Mouse (Mus musculus) neural tube, embryonic 13.5 days (tissue): ENCODE measurements around the gene Ccdc174. TPM values are rescaled to one million over a fixed set of nuclear protein-coding genes. Genes with fewer than 3 reads are reported as not detected.
"Not testable (repeated sequence)": the region's sequence is repeated elsewhere in the genome, so short reads cannot be mapped to it uniquely, and the experiment has no call there.

Source experiments
- ATAC-seq: fragments of 200-750 bp; cut with Nextera tagmentation; 2 replicates; pipeline ENCODE4 v1.8.0; 2017; ENCODE audit warnings: low read depth, mild to moderate bottlenecking, moderate TSS enrichment, moderate library complexity
- H3K27ac ChIP-seq: fragments of 300-500 bp; sonication (generic); replicated peaks from 2 replicates; pipeline ENCODE4 v1.5.1; 2015; ENCODE audit warnings: moderate library complexity, mild to moderate bottlenecking, inconsistent platforms
- H3K27me3 ChIP-seq: fragments of 300-500 bp; sonication (generic); 2 replicates; pipeline ENCODE4 v1.6.1; 2015; ENCODE audit warnings: mild to moderate bottlenecking, inconsistent platforms
- H3K36me3 ChIP-seq: fragments of 300-500 bp; sonication (generic); 2 replicates; pipeline ENCODE4 v1.6.1; 2015; ENCODE audit warnings: mild to moderate bottlenecking, inconsistent platforms
- H3K4me1 ChIP-seq: fragments of 300-500 bp; sonication (generic); replicated peaks from 2 replicates; pipeline ENCODE4 v1.6.1; 2015; ENCODE audit warnings: inconsistent platforms
- H3K4me2 ChIP-seq: fragments of 300-500 bp; sonication (generic); 2 replicates; pipeline ENCODE4 v1.6.1; 2015; ENCODE audit warnings: inconsistent platforms, mild to moderate bottlenecking, moderate library complexity
- H3K4me3 ChIP-seq: fragments of 300-500 bp; sonication (generic); 2 replicates; pipeline ENCODE4 v1.5.1; 2015; ENCODE audit warnings: mild to moderate bottlenecking, inconsistent platforms
- H3K9ac ChIP-seq: fragments of 300-500 bp; sonication (generic); 2 replicates; pipeline ENCODE4 v1.6.1; 2015; ENCODE audit warnings: moderate library complexity, mild to moderate bottlenecking, inconsistent platforms
- H3K9me3 ChIP-seq: fragments of 300-500 bp; sonication (generic); 2 replicates; pipeline ENCODE4 v1.6.1; 2016; ENCODE audit warnings: inconsistent platforms
- WGBS: fragments of 180-500 bp; shearing (Covaris S2); methylation state at CpG from one replicate; pipeline ENCODE4 v1.1.7; 2015; 5-methylcytosine and 5-hydroxymethylcytosine counted together
- polyA plus RNA-seq: library from polyadenylated mRNA; unstranded; fragments of >200 nt; fragmentation: Nextera tagmentation; extraction: Ambion mirVana; gene quantifications from 2 replicates; pipeline ENCODE4 v1.2.1, GENCODE M21; 2015

The Ccdc174 gene
- polyA plus RNA-seq, 1 experiment from 2014 or later: 51.4 TPM

DNA sequence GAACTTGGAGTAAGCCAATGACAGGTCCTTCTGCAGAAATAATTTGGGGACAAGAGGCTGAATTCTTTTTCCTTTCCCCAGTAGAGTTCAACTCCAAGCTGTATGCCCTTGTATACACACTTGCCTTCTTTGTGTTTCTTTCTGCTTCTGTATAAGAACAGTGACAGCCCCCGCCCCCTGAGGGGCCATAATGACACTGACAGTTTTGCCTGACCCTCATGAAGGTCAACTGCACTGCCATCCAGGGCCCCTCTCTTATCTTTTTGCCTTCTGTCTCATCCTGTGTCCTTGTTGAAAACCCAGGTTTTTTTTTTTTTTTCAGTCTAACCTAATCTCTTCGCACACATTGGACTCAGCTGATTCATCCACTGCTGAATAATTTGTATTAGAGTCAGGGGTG is 5.1 kb upstream of the Ccdc174 start:
- WGBS: 44% methylated on average over 2 of the region's 2 CpGs
- no peak overlapping the region for H3K9ac ChIP-seq
- no peaks in the 10 kb centered on the region for H3K9me3 ChIP-seq
- H3K36me3 ChIP-seq: no peaks in the 10 kb centered on the region
- no peak overlapping the region for H3K4me3 ChIP-seq
- no peak for ATAC-seq
- no peak overlapping the region for H3K27ac ChIP-seq
- H3K4me1 ChIP-seq: peaks cover 5% of the 10 kb centered on the region
- H3K27me3 ChIP-seq: peaks cover 4% of the 10 kb centered on the region; the same call in 1 of the 2 replicates
- no peak overlapping the region for H3K4me2 ChIP-seq

DNA sequence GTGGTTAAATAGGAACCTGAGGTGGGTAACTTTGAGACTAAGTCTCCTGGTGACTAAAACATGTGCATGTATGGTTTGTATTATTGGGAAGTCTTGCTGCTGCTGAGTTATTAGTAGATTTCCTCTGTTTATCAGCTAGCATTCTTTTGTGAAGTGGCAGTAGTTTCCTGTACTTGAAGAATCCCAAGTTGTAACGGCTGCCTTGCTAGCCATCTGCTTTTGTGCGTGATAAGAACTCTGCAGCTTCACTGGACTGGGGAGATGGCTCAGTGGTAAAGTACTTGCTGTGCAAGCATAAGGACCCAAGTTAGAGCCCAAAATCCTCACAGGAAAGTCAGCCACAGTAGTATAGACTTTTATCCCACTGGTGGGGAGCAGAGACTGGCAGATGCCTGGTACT is 6.0 kb downstream of the Ccdc174 start:
- H3K4me1 ChIP-seq: peaks cover 11% of the 10 kb centered on the region
- peaks cover 71% of the 10 kb centered on the region for H3K36me3 ChIP-seq
- WGBS: 91% methylated on average over 2 of the region's 2 CpGs
- no peaks in the 10 kb centered on the region for H3K9me3 ChIP-seq
- H3K4me2 ChIP-seq: no peak overlapping the region
- H3K9ac ChIP-seq: no peak overlapping the region
- no peaks in the 10 kb centered on the region for H3K27me3 ChIP-seq
- H3K4me3 ChIP-seq: no peak overlapping the region
- no peak for ATAC-seq
- no peak overlapping the region for H3K27ac ChIP-seq

DNA sequence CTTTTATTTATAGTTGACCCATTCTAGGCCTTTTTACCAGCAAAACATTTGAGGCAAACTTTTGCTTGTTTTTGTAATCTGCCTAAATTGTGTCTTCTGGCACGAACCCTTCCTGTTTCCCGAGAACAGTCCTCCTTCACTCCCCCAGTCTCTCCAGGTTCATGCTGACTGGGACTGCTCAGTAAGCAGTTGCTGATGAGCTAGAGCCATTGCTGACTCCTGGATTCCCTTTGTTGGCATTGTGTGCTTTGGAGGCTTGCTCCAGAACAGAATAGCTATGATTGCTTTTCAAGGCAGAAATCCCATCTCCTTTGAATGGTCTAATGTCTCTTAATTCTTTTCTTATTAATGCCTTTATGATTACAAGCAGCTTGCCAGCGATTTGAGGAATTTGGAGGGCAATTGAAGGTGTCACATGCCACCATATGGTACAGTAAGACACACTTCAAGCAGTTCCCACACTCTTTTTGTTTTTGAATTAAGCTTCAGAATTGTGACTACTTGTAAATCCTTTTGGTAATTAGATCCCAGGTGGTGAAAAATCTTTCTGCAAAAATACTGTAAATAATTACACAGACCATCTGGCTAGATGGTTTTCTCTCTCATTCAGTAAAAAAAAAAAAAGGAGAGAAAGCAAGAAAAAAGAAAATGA is 11.5 kb downstream of the Ccdc174 start:
- Histone ChIP-seq H3K4me3 (no peak overlapping the region), H3K36me3 (peaks cover 88% of the 10 kb centered on the region), H3K27me3 (no peaks in the 10 kb centered on the region), H3K27ac (no peak overlapping the region), H3K4me1 (no peaks in the 10 kb centered on the region), H3K9ac (no peak overlapping the region), H3K9me3 (no peaks in the 10 kb centered on the region), H3K4me2 (no peak overlapping the region)
- 77% methylated on average over 3 of the region's 3 CpGs for WGBS
- no peak for ATAC-seq

DNA sequence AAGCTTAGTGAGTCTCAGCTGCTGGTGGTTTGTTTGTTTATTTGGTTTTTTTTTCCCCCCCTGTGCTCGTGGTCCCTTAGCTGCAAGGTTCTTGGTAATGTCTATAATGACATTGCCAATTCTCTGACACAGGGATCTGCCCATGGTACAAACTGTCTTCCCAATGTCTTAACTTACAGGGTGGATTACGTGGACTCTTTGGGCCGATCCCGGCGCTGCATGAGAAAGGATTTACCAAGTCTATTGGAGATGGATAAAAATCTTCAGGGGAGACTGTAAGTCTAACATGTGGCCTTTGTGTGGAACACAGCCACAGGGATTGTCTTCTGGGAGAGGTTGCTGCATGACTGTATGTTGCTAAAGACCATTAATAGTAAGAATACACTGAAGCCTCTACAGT is 12.8 kb downstream of the Ccdc174 start:
- no peak overlapping the region for H3K27ac ChIP-seq

DNA sequence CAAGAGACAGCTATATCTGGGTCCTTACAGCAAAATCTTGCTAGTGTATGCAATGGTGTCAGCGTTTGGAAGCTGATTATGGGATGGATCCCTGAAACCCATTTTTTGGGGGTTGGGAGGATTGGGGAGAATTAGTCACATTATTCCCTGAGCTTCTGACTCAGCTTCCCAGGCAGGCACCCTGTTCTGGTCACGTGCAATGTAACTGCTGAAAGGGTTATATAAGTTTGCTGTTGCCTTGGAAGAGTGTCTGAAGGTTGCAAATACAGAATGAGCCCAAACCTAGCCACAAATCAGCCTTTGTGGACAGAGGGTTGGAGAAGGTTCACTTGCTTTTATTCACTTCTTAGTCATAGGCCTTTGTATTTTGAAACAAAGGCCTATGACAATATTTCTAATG is 13.9 kb downstream of the Ccdc174 start:
- H3K36me3 ChIP-seq: peaks cover 89% of the 10 kb centered on the region
- no peaks in the 10 kb centered on the region for H3K9me3 ChIP-seq
- 86% methylated on average over 2 of the region's 2 CpGs for WGBS

More for the DNA sequence above, 12.8 kb downstream of the Ccdc174 start:
- ATAC-seq: no peak
- no peaks in the 10 kb centered on the region for H3K27me3 ChIP-seq
- peaks cover 89% of the 10 kb centered on the region for H3K36me3 ChIP-seq
- 90% methylated on average over 5 of the region's 5 CpGs for WGBS
- H3K4me3 ChIP-seq: no peak overlapping the region
- H3K4me2 ChIP-seq: no peak overlapping the region
- no peaks in the 10 kb centered on the region for H3K4me1 ChIP-seq
- H3K9me3 ChIP-seq: no peaks in the 10 kb centered on the region
- no peak overlapping the region for H3K9ac ChIP-seq

DNA sequence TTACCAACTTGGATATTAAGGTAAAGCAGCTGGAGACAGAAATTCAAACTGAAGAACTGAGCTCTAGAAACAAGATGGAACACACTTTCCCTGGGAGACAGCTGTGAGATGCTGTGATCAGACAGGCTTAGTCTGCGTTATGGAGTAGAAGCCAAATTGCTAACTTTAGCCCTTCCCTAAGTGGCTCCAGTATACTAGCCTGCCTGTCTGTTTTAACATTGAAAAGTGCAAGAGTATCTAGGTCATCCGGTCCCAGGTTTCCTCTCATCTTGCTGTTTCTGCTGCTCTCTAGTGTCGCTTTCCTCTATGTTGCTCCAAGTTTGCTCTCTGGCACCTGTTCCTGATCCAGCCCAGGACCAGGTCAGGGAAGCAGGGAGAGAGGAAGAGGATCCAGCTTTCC is 18.9 kb downstream of the Ccdc174 start:
- no peaks in the 10 kb centered on the region for H3K4me1 ChIP-seq
- peaks cover 87% of the 10 kb centered on the region for H3K36me3 ChIP-seq
- no peaks in the 10 kb centered on the region for H3K27me3 ChIP-seq
- H3K4me3 ChIP-seq: no peak overlapping the region
- no peak overlapping the region for H3K9ac ChIP-seq
- H3K9me3 ChIP-seq: no peaks in the 10 kb centered on the region
- 96% methylated on average over 3 of the region's 3 CpGs for WGBS
- H3K27ac ChIP-seq: no peak overlapping the region
- H3K4me2 ChIP-seq: no peak overlapping the region
- no peak for ATAC-seq

More for the DNA sequence above, 13.9 kb downstream of the Ccdc174 start:
- H3K4me3 ChIP-seq: no peak overlapping the region
- H3K4me1 ChIP-seq: no peaks in the 10 kb centered on the region
- no peak overlapping the region for H3K9ac ChIP-seq
- H3K4me2 ChIP-seq: no peak overlapping the region
- H3K27me3 ChIP-seq: no peaks in the 10 kb centered on the region
- ATAC-seq: no peak
- H3K27ac ChIP-seq: no peak overlapping the region

DNA sequence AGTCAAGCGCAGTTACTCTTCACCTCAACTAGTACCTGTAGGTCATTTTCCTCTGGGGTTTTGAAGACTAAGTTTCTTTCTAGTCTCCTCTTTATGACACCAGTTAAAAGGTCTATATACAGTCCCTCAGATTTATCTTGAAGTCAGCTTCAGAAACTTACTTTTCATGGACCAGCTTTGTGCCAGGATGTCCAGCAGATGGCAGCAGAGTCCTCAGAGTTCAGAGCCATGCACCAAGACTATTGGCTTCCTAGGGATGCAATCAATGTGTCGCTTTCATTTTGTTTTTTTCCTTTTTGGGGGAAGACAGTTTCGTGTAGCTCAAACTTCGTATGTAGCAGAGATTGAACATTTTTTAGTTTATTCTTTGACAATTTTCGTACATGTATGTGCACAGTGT is 23.7 kb downstream of the Ccdc174 start:
- peaks cover 52% of the 10 kb centered on the region for H3K36me3 ChIP-seq

DNA sequence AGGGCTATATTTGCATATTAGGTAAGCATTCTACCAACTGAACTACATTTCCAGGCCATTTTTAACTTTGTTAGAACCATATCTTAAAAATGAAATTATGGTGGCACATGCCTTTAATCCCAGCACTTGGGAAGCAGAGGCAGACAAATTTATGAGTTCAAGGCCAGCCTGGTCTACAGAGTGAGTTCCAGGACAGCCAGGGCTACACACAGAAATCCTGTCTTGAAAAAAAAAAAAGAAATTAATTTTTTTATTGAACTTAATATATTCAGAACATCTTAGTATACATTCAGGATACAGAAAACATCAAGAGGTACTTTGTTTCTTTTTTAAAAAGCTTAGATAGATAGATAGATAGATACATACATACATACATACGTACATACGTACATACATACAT is 24.7 kb downstream of the Ccdc174 start, which contains the start of gene 4930590J08Rik:
TSS of gene 4930590J08Rik (plus strand) at position 301 of the 400 bp plus-strand sequence.
- not testable (repeated sequence) for H3K4me2 ChIP-seq, ATAC-seq, H3K9ac ChIP-seq, H3K4me3 ChIP-seq, H3K27ac ChIP-seq, H3K9me3 ChIP-seq, H3K27me3 ChIP-seq
- H3K4me1 ChIP-seq: peaks cover 11% of the 10 kb centered on the region
- 95% methylated on average over 2 of the region's 2 CpGs for WGBS
- H3K36me3 ChIP-seq: peaks cover 42% of the 10 kb centered on the region

More for the DNA sequence above, 23.7 kb downstream of the Ccdc174 start:
- H3K4me2 ChIP-seq: no peak overlapping the region
- WGBS: 38% methylated on average over 5 of the region's 5 CpGs
- no peak overlapping the region for H3K27ac ChIP-seq
- H3K4me3 ChIP-seq: no peak overlapping the region
- no peak for ATAC-seq
- no peaks in the 10 kb centered on the region for H3K27me3 ChIP-seq
- H3K9ac ChIP-seq: no peak overlapping the region
- H3K9me3 ChIP-seq: no peaks in the 10 kb centered on the region
- peaks cover 11% of the 10 kb centered on the region for H3K4me1 ChIP-seq

DNA sequence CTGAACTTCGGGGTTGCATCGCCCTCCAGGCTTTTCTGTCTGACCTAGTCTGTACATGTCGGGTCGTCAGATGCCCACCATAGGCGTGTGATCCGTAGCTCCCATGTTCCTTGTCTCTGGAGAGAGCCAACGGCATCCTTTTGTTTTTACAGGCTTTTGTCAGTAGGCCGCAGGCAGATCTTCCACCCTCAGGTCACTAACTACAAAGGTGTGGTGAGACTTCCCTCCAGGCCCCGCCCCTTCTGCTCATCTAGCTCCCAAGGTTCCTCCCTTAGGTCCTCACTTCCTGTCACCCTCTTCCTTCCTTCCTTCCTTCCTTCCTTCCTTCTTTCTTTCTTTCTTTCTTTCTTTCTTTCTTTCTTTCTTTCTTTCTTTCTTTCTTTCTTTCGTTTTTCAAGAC is 36.2 kb downstream of the Ccdc174 start:
- no peak for ATAC-seq
- peaks cover 12% of the 10 kb centered on the region; the same call in 1 of the 2 replicates for H3K4me1 ChIP-seq
- H3K27me3 ChIP-seq: no peaks in the 10 kb centered on the region
- no peak overlapping the region for H3K27ac ChIP-seq
- no peaks in the 10 kb centered on the region for H3K9me3 ChIP-seq
- 91% methylated on average over 10 of the region's 10 CpGs for WGBS
- no peaks in the 10 kb centered on the region for H3K36me3 ChIP-seq
- H3K4me3 ChIP-seq: no peak overlapping the region
- H3K4me2 ChIP-seq: no peak overlapping the region
- H3K9ac ChIP-seq: no peak overlapping the region

DNA sequence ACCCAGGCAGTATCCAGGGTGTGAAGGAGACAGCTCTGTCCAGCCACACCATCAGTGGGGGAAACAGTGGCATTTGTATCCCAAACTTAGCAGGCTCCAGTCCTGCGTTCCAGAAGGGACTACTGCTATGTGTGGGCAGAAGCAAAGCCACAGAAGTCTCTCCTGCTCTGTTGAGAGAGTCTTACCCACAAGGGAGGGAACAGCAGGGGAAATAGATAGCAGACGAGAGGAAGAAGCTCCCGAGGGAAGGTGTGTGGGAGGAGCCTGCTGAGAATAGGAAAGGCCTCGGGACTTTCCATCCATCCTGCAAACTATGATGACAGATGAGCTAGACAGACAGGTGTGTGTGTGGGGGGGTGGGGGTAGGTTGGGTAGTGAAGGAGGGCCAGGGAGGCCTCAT is 39.4 kb downstream of the Ccdc174 start:
- 40% methylated on average over 4 of the region's 4 CpGs for WGBS
- Histone ChIP-seq H3K4me2 (no peak overlapping the region), H3K27ac (no peak overlapping the region), H3K9ac (no peak overlapping the region), H3K27me3 (no peaks in the 10 kb centered on the region), H3K4me3 (no peak overlapping the region), H3K4me1 (peaks cover 10% of the 10 kb centered on the region; the same call in 1 of the 2 replicates), H3K9me3 (no peaks in the 10 kb centered on the region), H3K36me3 (no peaks in the 10 kb centered on the region)
- ATAC-seq: no peak

DNA sequence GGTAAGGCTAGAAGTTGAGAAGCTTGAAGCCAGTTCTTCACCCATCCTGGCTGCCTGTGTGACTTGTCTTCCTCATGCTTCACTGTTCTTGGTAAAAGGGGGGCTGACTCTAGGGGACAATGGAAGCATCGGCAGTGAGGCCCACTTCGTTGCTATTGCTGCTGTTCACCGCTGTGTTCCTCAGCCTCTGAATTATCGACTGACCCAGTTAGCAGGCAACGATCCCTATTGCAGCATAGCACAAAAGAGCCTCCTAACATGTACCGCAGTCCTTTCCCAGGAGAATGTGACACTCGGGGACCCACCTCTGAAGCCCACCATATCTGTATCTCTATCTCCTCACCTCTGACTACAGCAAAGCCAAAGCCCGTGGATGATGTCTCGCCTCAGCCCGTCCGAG is 39.9 kb downstream of the Ccdc174 start:
- 80% methylated on average over 11 of the region's 11 CpGs for WGBS
- no peak overlapping the region for H3K4me3 ChIP-seq
- H3K27ac ChIP-seq: no peak overlapping the region
- no peak overlapping the region for H3K4me2 ChIP-seq
- peaks cover 6% of the 10 kb centered on the region; the same call in 1 of the 2 replicates for H3K4me1 ChIP-seq
- ATAC-seq: no peak
- no peaks in the 10 kb centered on the region for H3K27me3 ChIP-seq
- no peak overlapping the region for H3K9ac ChIP-seq
- no peaks in the 10 kb centered on the region for H3K36me3 ChIP-seq
- H3K9me3 ChIP-seq: no peaks in the 10 kb centered on the region

DNA sequence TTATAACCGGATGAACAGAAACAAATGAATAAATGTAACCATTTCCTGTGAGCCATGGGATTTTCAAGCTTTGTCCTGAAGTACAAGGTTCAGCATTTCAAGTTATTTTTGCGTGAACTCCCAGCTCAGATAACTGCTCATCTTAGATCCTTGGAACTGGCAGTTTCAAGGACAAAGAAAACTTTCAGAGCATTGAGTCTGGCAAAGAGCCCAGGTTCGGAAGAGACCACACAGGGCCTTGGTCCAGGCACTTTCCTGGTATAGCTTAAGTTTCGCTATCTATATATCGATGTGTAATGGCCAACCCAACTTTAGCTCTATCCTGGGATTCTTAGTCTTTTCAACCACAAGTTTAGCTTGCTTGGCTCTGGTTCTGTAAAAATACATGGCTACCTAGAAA is 53.4 kb downstream of the Ccdc174 start:
- H3K27ac ChIP-seq: peak overlapping the region; percentile 56; the same call in 1 of the 2 replicates
- H3K27me3 ChIP-seq: no peaks in the 10 kb centered on the region; the same call in 1 of the 2 replicates
- peaks cover 22% of the 10 kb centered on the region for H3K4me1 ChIP-seq
- 72% methylated on average over 5 of the region's 5 CpGs for WGBS
- H3K4me3 ChIP-seq: no peak overlapping the region
- no peak overlapping the region for H3K4me2 ChIP-seq
- H3K9me3 ChIP-seq: no peaks in the 10 kb centered on the region
- H3K36me3 ChIP-seq: no peaks in the 10 kb centered on the region
- H3K9ac ChIP-seq: no peak overlapping the region
- no peak; the same call in 1 of the 2 replicates for ATAC-seq

DNA sequence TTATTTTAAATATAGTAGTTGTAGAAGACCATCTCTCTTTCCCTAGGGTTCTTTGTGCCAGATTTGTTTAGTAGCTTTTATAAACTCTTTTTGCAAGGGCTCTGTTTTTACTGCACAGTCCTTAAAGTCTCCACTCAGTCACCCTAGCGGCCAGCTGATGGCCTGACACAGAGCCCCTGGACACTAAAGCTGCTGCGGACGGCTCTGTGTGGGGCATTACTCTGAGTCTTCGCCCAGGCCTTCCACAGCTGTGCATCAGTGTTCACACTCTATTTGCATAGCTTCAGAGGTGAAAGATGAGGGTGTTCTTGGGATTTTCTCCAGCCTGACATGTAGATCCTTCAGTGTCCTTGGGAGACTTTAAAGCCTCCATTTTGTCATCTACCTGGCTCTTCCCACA is 60.6 kb downstream of the Ccdc174 start:
- 48% methylated on average over 4 of the region's 4 CpGs for WGBS
- Histone ChIP-seq H3K27ac (no peak overlapping the region), H3K36me3 (no peaks in the 10 kb centered on the region), H3K27me3 (no peaks in the 10 kb centered on the region; the same call in 1 of the 2 replicates), H3K4me3 (no peak overlapping the region), H3K9ac (no peak overlapping the region), H3K9me3 (no peaks in the 10 kb centered on the region), H3K4me2 (no peak overlapping the region), H3K4me1 (peaks cover 6% of the 10 kb centered on the region; the same call in 1 of the 2 replicates)
- no peak for ATAC-seq
